Mouse (Mus musculus) liver, embryonic 14.5 days (tissue): ENCODE measurements around the gene Slc25a4.

ENCODE experiments used
- CTCF ChIP-seq: IDR thresholded peaks from 2 replicates; pipeline ENCODE4 v1.5.1; 2016; ENCODE audit warnings: antibody characterized with exemption, low read depth, control low read depth
- EP300 ChIP-seq: IDR thresholded peaks from 2 replicates; pipeline ENCODE4 v1.6.1; 2016; ENCODE audit warnings: antibody characterized with exemption, low read depth

DNA sequence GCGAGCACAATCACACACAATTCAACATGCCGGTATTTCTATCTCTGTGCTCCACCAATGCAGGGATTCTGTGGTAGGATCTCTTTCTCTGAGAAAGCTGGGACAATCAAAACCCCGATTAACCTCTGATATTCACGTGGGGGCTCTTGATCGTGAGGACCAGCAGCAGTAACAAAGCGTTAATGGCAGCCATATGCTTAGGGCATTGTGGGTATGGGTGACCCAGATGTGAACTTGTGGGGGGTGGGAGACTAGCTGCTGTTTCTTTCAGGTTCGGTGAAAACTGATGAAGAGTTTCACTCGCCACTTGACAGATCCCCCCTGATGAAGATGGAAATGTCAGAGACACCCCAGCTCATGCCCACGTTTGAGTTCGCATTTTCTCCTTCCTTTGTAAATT lies 40.5 kb upstream of the Slc25a4 start:
- no peak for TF ChIP-seq CTCF
- no peak for TF ChIP-seq EP300
